Mouse (Mus musculus) midbrain, embryonic 11.5 days (tissue): ENCODE results near the gene Hist1h1a. TPM values are rescaled to one million over a fixed set of nuclear protein-coding genes. Genes with fewer than 3 reads are reported as not detected.

Experiments
- ATAC-seq: fragments of 200-750 bp; cut with Nextera tagmentation; 2 replicates; pipeline ENCODE4 v1.8.0; 2017; ENCODE audit warnings: moderate TSS enrichment, moderate library complexity; ENCODE audit not compliant: low FRiP score
- DNase-seq: peaks from one replicate; pipeline ENCODE4 v3.0.0; 2015; ENCODE audit warnings: low spot score; ENCODE audit errors: missing footprints
- H3K27ac ChIP-seq: fragments of 300-500 bp; sonication (generic); 2 replicates; pipeline ENCODE4 v1.5.1; 2014; ENCODE audit warnings: low read depth, low read length
- H3K27me3 ChIP-seq: fragments of 300-500 bp; sonication (generic); 2 replicates; pipeline ENCODE4 v1.6.1; 2014; ENCODE audit warnings: mild to moderate bottlenecking, low read length, moderate library complexity, mixed read lengths; ENCODE audit not compliant: control insufficient read depth, insufficient read depth
- H3K36me3 ChIP-seq: fragments of 300-500 bp; sonication (generic); 2 replicates; pipeline ENCODE4 v1.6.1; 2014; ENCODE audit warnings: mild to moderate bottlenecking, low read length, moderate library complexity, mixed read lengths; ENCODE audit not compliant: control insufficient read depth, insufficient read depth
- H3K4me1 ChIP-seq: fragments of 300-500 bp; sonication (generic); 2 replicates; pipeline ENCODE4 v1.6.1; 2014; ENCODE audit warnings: low read length; ENCODE audit not compliant: control insufficient read depth, insufficient read depth
- H3K4me2 ChIP-seq: fragments of 300-500 bp; sonication (generic); 2 replicates; pipeline ENCODE4 v1.6.1; 2014; ENCODE audit warnings: mild to moderate bottlenecking, moderate library complexity
- H3K4me3 ChIP-seq: fragments of 300-500 bp; sonication (generic); 2 replicates; pipeline ENCODE4 v1.5.1; 2014; ENCODE audit warnings: low read depth, low read length
- H3K9ac ChIP-seq: fragments of 300-500 bp; sonication (generic); 2 replicates; pipeline ENCODE4 v1.6.1; 2014; ENCODE audit warnings: low read length
- H3K9me3 ChIP-seq: fragments of 300-500 bp; sonication (generic); 2 replicates; pipeline ENCODE4 v1.6.1; 2016; ENCODE audit warnings: low read length; ENCODE audit not compliant: control insufficient read depth
- WGBS: fragments of 180-500 bp; shearing (Covaris S2); extraction: QIAGEN DNeasy Blood & Tissue Kit; methylation state at CpG from one replicate; pipeline ENCODE4 v1.1.7; 2014; 5-methylcytosine and 5-hydroxymethylcytosine counted together
- microRNA-seq: library from miRNA; unstranded; fragments of <30 nt; microRNA quantifications from one replicate; pipeline ENCODE4, GENCODE M21; 2017
- polyA plus RNA-seq: library from polyadenylated mRNA; unstranded; fragments of >200 nt; fragmentation: Nextera tagmentation; extraction: Ambion mirVana; gene quantifications from 2 replicates; pipeline ENCODE4 v1.2.1, GENCODE M21; 2014

Hist1h1a gene
- polyA plus RNA-seq, 1 experiment from 2014 or later, result 3.5 TPM

DNA sequence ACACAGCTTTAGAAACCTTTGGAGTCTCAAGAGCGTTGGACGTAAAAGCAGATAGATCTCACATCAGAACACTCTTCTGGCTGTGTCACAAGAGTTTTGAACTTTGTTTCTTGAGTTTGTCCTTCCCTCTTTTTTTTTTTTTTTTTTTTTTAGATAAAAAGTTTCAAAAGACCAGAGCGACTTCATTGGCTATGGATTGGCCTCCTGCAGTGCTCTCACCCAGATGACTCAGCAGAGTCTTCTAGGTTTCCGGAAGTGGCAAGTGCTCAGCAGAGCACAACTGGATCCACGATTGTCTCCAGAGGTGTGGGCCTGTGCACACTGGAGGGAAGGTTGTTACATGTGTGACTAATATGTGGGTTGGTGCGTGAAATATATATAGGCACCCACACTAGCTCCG, 14.9 kb downstream of the Hist1h1a start:
- no peaks in the 10 kb centered on the region for H3K4me1 ChIP-seq
- H3K27ac ChIP-seq, result no peak overlapping the region
- H3K4me3 ChIP-seq, result no peak overlapping the region
- ATAC-seq (no peak), DNase-seq (no peak)
- H3K9me3 ChIP-seq, result no peaks in the 10 kb centered on the region
- H3K4me2 ChIP-seq, result no peak overlapping the region
- H3K27me3 ChIP-seq, result no peaks in the 10 kb centered on the region
- no peak overlapping the region for H3K9ac ChIP-seq
- no peaks in the 10 kb centered on the region for H3K36me3 ChIP-seq
- 96% methylated on average over 7 of the region's 7 CpGs for WGBS

DNA sequence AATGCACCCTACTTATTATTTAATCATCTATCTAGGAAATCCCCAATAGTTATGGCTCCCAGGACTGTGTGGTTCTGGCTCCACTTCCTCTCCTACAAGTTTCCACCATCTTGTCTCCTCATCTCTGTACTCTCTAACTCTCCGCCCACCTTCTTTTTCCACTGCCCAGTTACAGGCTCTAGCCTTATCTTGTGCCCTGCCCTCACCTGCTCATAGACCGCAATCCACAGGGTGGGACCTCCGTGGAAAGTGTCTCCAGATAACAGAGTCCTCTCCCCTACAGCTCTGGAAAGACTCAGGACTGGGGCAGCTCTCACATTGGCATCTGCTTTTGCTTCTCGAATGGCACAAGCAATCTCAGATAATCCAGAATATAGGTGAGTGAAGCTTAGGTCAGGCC, 15.6 kb downstream of the Hist1h1a start:
- no peaks in the 10 kb centered on the region for H3K9me3 ChIP-seq
- H3K4me1 ChIP-seq, result no peaks in the 10 kb centered on the region
- H3K27me3 ChIP-seq, result no peaks in the 10 kb centered on the region
- no peak overlapping the region for H3K4me2 ChIP-seq
- 83% methylated on average over 4 of the region's 4 CpGs for WGBS
- no peak overlapping the region for H3K4me3 ChIP-seq
- no peak for ATAC-seq
- no peak overlapping the region for H3K9ac ChIP-seq
- DNase-seq, result no peak
- no peak overlapping the region for H3K27ac ChIP-seq
- H3K36me3 ChIP-seq, result no peaks in the 10 kb centered on the region

DNA sequence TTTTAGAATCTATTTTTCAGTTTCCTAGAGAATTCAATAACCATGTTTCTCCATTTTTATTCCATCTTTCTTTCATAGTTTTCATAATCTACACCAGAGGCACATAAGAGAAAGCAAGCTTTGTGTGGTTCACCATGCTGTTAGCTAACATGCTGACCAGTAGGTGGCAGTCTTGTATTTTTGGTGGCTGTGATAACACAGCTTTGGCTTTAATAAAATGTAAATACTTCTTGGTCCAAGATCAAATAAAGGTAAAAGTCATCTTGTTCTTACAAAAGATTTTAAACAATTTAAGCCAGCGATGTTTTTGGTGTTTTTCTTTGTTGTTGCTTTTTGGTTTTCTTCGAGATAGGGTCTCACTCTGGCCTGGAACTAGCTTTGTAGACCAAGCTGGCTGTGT, 29.1 kb downstream of the Hist1h1a start:
- peak; percentile 91 for DNase-seq
- Histone ChIP-seq H3K4me2 (no peak overlapping the region), H3K27me3 (no peaks in the 10 kb centered on the region), H3K9ac (no peak overlapping the region), H3K4me3 (no peak overlapping the region), H3K4me1 (no peaks in the 10 kb centered on the region), H3K9me3 (no peaks in the 10 kb centered on the region), H3K27ac (no peak overlapping the region), H3K36me3 (no peaks in the 10 kb centered on the region)
- WGBS, result 55% methylated on average over 2 of the region's 2 CpGs
- ATAC-seq, result no peak

DNA sequence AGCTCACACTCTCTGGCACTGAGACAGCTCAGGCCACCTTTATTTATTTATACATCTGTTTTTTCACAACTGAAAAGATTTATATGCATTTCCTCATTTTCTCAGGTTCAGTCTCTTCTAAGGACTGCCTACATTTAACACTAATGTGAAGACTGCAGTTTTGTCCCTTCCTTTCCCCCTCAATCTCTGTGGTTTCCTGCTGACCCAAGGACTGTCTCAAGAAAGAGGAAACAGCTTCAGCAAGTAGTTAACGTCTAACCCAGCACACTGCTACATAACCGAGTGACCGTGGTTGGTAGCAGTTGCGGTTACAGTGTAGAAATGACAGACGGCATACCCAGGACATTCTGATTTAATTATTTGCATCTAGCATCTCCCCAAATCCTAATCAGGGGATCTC, 35.9 kb downstream of the Hist1h1a start:
- no peak overlapping the region for H3K27ac ChIP-seq
- ATAC-seq (no peak), DNase-seq (no peak)
- H3K4me3 ChIP-seq, result no peak overlapping the region
- H3K27me3 ChIP-seq, result no peaks in the 10 kb centered on the region
- no peak overlapping the region for H3K9ac ChIP-seq
- no peaks in the 10 kb centered on the region for H3K36me3 ChIP-seq
- H3K4me1 ChIP-seq, result no peaks in the 10 kb centered on the region
- H3K4me2 ChIP-seq, result no peak overlapping the region
- WGBS, result 89% methylated on average over 5 of the region's 5 CpGs
- no peaks in the 10 kb centered on the region for H3K9me3 ChIP-seq

DNA sequence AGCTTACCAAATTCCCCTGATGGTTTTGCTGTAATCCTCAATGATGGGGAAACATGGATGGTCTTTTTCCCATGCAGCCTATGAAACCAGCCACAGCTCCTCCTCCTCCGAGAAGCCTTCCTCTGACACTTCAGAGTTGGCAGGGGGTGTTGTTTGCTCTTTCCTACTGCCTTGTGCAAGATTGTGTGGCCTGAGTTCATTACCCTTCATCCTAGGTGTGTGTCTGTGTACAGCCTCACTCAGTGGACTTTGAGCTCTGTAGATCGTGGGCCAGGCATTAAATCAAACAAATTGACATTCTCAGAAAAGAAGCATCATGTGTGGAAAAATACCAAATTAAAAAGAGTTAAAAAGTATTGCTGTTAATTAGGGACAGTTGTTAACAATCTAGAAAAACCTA, 41.1 kb downstream of the Hist1h1a start:
- Histone ChIP-seq H3K9ac (no peak overlapping the region), H3K36me3 (no peaks in the 10 kb centered on the region), H3K4me1 (no peaks in the 10 kb centered on the region), H3K4me2 (no peak overlapping the region), H3K9me3 (no peaks in the 10 kb centered on the region), H3K4me3 (no peak overlapping the region), H3K27ac (no peak overlapping the region), H3K27me3 (no peaks in the 10 kb centered on the region)
- WGBS, result 86% methylated on average over 2 of the region's 2 CpGs
- DNase-seq (no peak), ATAC-seq (no peak)

DNA sequence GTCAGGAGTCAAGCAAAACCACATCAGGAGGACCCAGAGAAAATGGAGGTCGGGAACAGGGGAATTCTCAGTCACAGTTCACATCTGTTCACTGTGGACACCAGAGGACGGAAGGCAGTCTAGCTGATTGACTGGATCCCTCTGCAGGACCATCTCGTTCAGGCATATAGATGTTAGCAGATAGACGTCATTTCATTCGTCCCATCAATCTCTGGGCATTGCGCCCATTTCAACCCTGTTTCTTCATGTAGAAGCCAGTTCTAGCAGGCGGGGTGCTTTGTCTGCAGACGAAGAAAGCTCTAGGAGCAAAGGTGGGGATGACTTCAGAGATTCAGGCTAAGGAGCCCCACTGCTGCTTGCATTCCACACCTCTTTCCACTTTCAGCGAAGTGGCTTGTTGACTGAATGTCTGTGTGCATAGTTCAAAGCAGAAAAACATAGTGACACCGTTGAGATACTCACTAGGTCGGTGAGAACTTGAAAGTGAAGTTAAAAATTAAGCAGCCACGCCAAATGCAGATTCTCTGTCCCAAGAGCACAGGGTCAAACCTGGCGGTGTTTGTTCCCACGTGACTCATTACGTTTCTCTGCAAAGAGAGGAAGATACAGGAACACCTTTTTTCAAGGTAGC, 43.1 kb downstream of the Hist1h1a start, which contains the start of gene Slc17a2:
TSS of gene Slc17a2 (plus strand) at position 572 of the 631 bp plus-strand sequence.
- H3K36me3 ChIP-seq, result no peaks in the 10 kb centered on the region
- no peaks in the 10 kb centered on the region for H3K9me3 ChIP-seq
- DNase-seq, result no peak
- no peak within 1 kb of the TSS for H3K4me2 ChIP-seq
- H3K27me3 ChIP-seq, result no peaks in the 10 kb centered on the region
- H3K9ac ChIP-seq, result no peak within 1 kb of the TSS
- no peaks in the 10 kb centered on the region for H3K4me1 ChIP-seq
- no peak for ATAC-seq
- H3K4me3 ChIP-seq, result no peak within 1 kb of the TSS
- H3K27ac ChIP-seq, result no peak within 1 kb of the TSS
- 91% methylated on average over 15 of the region's 15 CpGs for WGBS

Small RNAs within 50 kb of the gene (microRNA-seq; reads per million reads assigned to microRNA genes)
- gene Gm44314 (not detected), gene Gm44484 (not detected)

Other genes with a start within 250 kb of the Hist1h1a start
- 3.3 and 3.6 TPM in 2 replicates for gene Hist1h4h, start 232.6 kb upstream of the Hist1h1a start, polyA plus RNA-seq
- gene Hist1h2af, start 229.8 kb upstream of the Hist1h1a start, polyA plus RNA-seq, result 6.4 and 9.1 TPM in 2 replicates
- gene Hist1h3g, start 228.2 kb upstream of the Hist1h1a start, polyA plus RNA-seq, result 4.0 and 4.8 TPM in 2 replicates
- 0.44 and 0.87 TPM in 2 replicates for gene Hist1h2bh, start 220.3 kb upstream of the Hist1h1a start, polyA plus RNA-seq
- 1.2 and 1.3 TPM in 2 replicates for gene Hist1h3f, start 219.6 kb upstream of the Hist1h1a start, polyA plus RNA-seq
- gene Hist1h4f, start 212.0 kb upstream of the Hist1h1a start, polyA plus RNA-seq, result 0.53 and 0.77 TPM in 2 replicates
- 0.59 and 0.61 TPM in 2 replicates for gene Hist1h1d, start 210.4 kb upstream of the Hist1h1a start, polyA plus RNA-seq
- 7.2 and 7.4 TPM in 2 replicates for gene Hist1h3e, start 201.3 kb upstream of the Hist1h1a start, polyA plus RNA-seq
- 69.8 and 76.3 TPM in 2 replicates for gene Hist1h2ae, start 192.4 kb upstream of the Hist1h1a start, polyA plus RNA-seq
- gene Hist1h2bg, start 192.3 kb upstream of the Hist1h1a start, polyA plus RNA-seq, result 3.9 and 6.2 TPM in 2 replicates
- gene Hist1h2bf, start 189.5 kb upstream of the Hist1h1a start, polyA plus RNA-seq, result 2.6 and 4.9 TPM in 2 replicates
- 1.9 and 2.2 TPM in 2 replicates for gene Hist1h2ad, start 189.3 kb upstream of the Hist1h1a start, polyA plus RNA-seq
- 7.4 and 9.8 TPM in 2 replicates for gene Hist1h3d, start 187.9 kb upstream of the Hist1h1a start, polyA plus RNA-seq
- gene Hist1h4d, start 182.1 kb upstream of the Hist1h1a start, polyA plus RNA-seq, result 99.4 and 124 TPM in 2 replicates
- gene Hist1h2be, start 142.5 kb upstream of the Hist1h1a start, polyA plus RNA-seq, result 1.6 and 1.7 TPM in 2 replicates
- 24.8 and 28.9 TPM in 2 replicates for gene Hist1h1e, start 141.1 kb upstream of the Hist1h1a start, polyA plus RNA-seq
- 0.83 and 1.1 TPM in 2 replicates for gene Hist1h2ac, start 79.7 kb upstream of the Hist1h1a start, polyA plus RNA-seq
- gene Hist1h2bc, start 79.5 kb upstream of the Hist1h1a start, polyA plus RNA-seq, result 25.3 and 25.7 TPM in 2 replicates
- not detected in 2 replicates for gene Hist1h1t, start 67.9 kb upstream of the Hist1h1a start, polyA plus RNA-seq
- 5.3 and 6.4 TPM in 2 replicates for gene Hist1h4c, start 65.2 kb upstream of the Hist1h1a start, polyA plus RNA-seq
- gene Hfe, start 52.8 kb upstream of the Hist1h1a start, polyA plus RNA-seq, result 2.7 and 3.3 TPM in 2 replicates
- 13.5 and 14.0 TPM in 2 replicates for gene Hist1h1c, start 24.9 kb upstream of the Hist1h1a start, polyA plus RNA-seq
- gene Hist1h3c, start 18.1 kb upstream of the Hist1h1a start, polyA plus RNA-seq, result 8.6 and 9.2 TPM in 2 replicates
- gene Hist1h2bb, start 16.9 kb upstream of the Hist1h1a start, polyA plus RNA-seq, result 2.1 and 2.4 TPM in 2 replicates
- 42.8 and 57.5 TPM in 2 replicates for gene Hist1h2ab, start 12.5 kb upstream of the Hist1h1a start, polyA plus RNA-seq
- gene Hist1h3b, start 11.4 kb upstream of the Hist1h1a start, polyA plus RNA-seq, result 7.5 and 13.2 TPM in 2 replicates
- gene Hist1h4b, start 6.7 kb upstream of the Hist1h1a start, polyA plus RNA-seq, result 3.9 and 5.5 TPM in 2 replicates
- gene Hist1h4a, start 2.4 kb upstream of the Hist1h1a start, polyA plus RNA-seq, result 0.49 and 0.55 TPM in 2 replicates
- 3.0 and 5.1 TPM in 2 replicates for gene Hist1h3a, start 1.3 kb upstream of the Hist1h1a start, polyA plus RNA-seq
- gene Trim38, start 6.2 kb downstream of the Hist1h1a start, polyA plus RNA-seq, result not detected in 2 replicates
- not detected in 2 replicates for gene Slc17a2, start 43.3 kb downstream of the Hist1h1a start, polyA plus RNA-seq
- gene Slc17a3, start 75.8 kb downstream of the Hist1h1a start, polyA plus RNA-seq, result not detected in 2 replicates
- 0.08 TPM in 1 of 2 replicates, not detected in the other for gene Slc17a1, start 104.1 kb downstream of the Hist1h1a start, polyA plus RNA-seq
- not detected in 2 replicates for gene Slc17a4, start 151.3 kb downstream of the Hist1h1a start, polyA plus RNA-seq
- gene Hist1h2ba, start 170.5 kb downstream of the Hist1h1a start, polyA plus RNA-seq, result not detected in 2 replicates
- not detected in 2 replicates for gene Hist1h2aa, start 170.8 kb downstream of the Hist1h1a start, polyA plus RNA-seq
- gene Scgn, start 227.5 kb downstream of the Hist1h1a start, polyA plus RNA-seq, result 0.56 TPM in 1 of 2 replicates, not detected in the other